Mouse (Mus musculus) G1E (cell line): Measurements from ENCODE around the gene Fam186b. TPM values are rescaled to one million over a fixed set of nuclear protein-coding genes. Genes with fewer than 3 reads are reported as not detected.

Experiments
- ATAC-seq: 2 replicates; pipeline ENCODE4 v1.8.0; 2016; ENCODE audit warnings: mild to moderate bottlenecking; ENCODE audit not compliant: insufficient number of reproducible peaks, poor library complexity, low FRiP score, severe bottlenecking; ENCODE audit errors: extremely low read depth
- DNase-seq: peaks from one replicate; pipeline ENCODE4 v3.0.0; 2012; ENCODE audit warnings: low spot score
- H3K27me3 ChIP-seq: 2 replicates; pipeline ENCODE4 v1.6.1; 2012; ENCODE audit warnings: mild to moderate bottlenecking, low read length, inconsistent platforms; ENCODE audit not compliant: insufficient read depth
- H3K36me3 ChIP-seq: replicated peaks from 2 replicates; pipeline ENCODE3; 2012; ENCODE audit warnings: mild to moderate bottlenecking, inconsistent platforms
- H3K4me1 ChIP-seq: 2 replicates; pipeline ENCODE4 v1.6.1; 2012; ENCODE audit warnings: low read depth, low read length, inconsistent platforms, mixed read lengths; ENCODE audit not compliant: insufficient read depth
- H3K4me3 ChIP-seq: 2 replicates; pipeline ENCODE4 v1.5.1; 2012; ENCODE audit warnings: low read depth, mild to moderate bottlenecking, inconsistent platforms, low read length, moderate library complexity, mixed read lengths
- H3K9me3 ChIP-seq: replicated peaks from 2 replicates; pipeline ENCODE4 v1.6.1; 2012; ENCODE audit warnings: inconsistent platforms
- CTCF ChIP-seq: IDR thresholded peaks from 2 replicates; pipeline ENCODE4 v1.5.1; 2012; ENCODE audit warnings: low read depth, low read length, inconsistent platforms, mixed read lengths
- GATA1 ChIP-seq: IDR thresholded peaks from 2 replicates; pipeline ENCODE4 v1.6.1; 2012; ENCODE audit warnings: borderline replicate concordance, low read length, inconsistent platforms, mixed read lengths
- GATA2 ChIP-seq: IDR thresholded peaks from 2 replicates; pipeline ENCODE4 v1.6.1; 2012; ENCODE audit warnings: low read depth, low read length, inconsistent platforms, borderline replicate concordance
- POLR2AphosphoS5 ChIP-seq: IDR thresholded peaks from 2 replicates; pipeline ENCODE4 v1.6.1; 2012; ENCODE audit warnings: low read depth, low read length, inconsistent platforms; ENCODE audit not compliant: insufficient replicate concordance
- TAL1 ChIP-seq: conservative IDR thresholded peaks from 2 replicates; pipeline ENCODE4 v1.6.1; 2012; ENCODE audit warnings: low read depth, low read length, inconsistent platforms, mixed read lengths
- polyA plus RNA-seq: library from polyadenylated mRNA; stranded (reverse); fragments of >175 nt; gene quantifications from 2 replicates; pipeline ENCODE4 v1.2.3, GENCODE M21; 2012
- total RNA-seq, 2 experiments: library from RNA; stranded (forward) in 1 of 2; stranded (reverse) in 1 of 2; fragments of 200-1000 nt in 1 of 2; fragments of >200 nt in 1 of 2; fragmentation: Nextera tagmentation in 1 of 2; gene quantifications; 2 replicates each; pipeline ENCODE4 v1.2.3; 2014 to 2017

Fam186b gene
- not detected in 2 replicates for total RNA-seq (2014; fragmentation: Nextera tagmentation)
- 0.12 TPM in 1 of 2 replicates, not detected in the other for total RNA-seq (2017)
- not detected in 2 replicates for polyA plus RNA-seq

DNA sequence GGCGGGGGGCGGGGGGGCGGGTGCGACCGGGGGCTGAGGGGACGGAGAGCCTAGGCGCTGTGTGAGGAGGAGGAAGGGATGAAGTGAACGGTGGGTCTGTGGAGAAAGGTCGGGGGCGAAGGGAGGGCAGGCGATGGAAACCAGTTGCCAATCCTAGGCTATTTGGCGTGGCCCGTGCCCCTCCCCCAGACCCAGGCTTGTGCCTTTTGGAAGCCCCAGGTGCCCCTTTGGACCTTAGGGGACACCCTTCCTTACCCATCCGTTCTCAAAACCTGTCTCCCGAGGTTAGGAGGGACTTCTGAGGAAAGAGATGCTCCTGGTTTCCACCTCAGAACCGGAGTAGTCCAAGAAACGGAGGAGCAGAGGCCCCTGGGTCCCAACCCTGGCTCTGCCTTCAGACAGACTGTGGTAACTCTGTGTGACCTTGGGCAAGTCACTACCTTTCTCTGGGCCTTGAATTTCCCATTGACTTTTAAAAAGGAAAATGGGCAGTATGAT is at the start of gene Fam186b:
Gene Fam186b, minus strand, starts transcription at position 405 of the 498 bp plus-strand sequence.
- no peak for TF ChIP-seq POLR2AphosphoS5
- no peak for TF ChIP-seq GATA1
- no peak for TF ChIP-seq GATA2
- TF ChIP-seq TAL1: no peak
- TF ChIP-seq CTCF: no peak
- Histone ChIP-seq H3K4me1 (peaks cover 29% of the 10 kb centered on the region), H3K27me3 (peaks cover 7% of the 10 kb centered on the region; the same call in 1 of the 2 replicates), H3K36me3 (peaks cover 6% of the 10 kb centered on the region), H3K4me3 (peak within 1 kb of the TSS; percentile 74), H3K9me3 (no peaks in the 10 kb centered on the region)
- no peak for ATAC-seq
- DNase-seq: no peak

DNA sequence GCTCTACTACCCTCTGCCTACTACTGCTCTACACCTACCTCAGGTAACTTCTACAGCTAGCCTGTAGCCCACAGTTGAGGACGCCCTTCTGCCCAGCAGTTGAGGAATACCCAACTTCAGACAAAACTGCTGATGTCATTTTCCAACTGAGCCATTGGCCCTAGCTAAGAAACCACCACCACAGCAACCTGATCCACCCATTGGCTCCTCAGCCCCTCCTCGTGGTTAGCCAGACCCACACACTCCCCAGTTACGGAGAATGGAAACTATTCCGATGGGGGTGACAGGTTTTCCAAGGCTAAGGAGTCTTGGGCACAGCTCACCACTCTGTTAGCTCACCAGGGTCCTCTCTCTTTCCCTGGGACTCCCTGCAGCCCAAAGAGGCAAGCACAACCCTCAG is 49.3 kb upstream of the Fam186b start:
- ATAC-seq: no peak
- DNase-seq: no peak
- Histone ChIP-seq H3K9me3 (no peaks in the 10 kb centered on the region), H3K4me1 (peaks cover 6% of the 10 kb centered on the region), H3K27me3 (peaks cover 53% of the 10 kb centered on the region), H3K4me3 (no peak overlapping the region), H3K36me3 (no peaks in the 10 kb centered on the region)
- no peak for TF ChIP-seq GATA1

- peaks cover 53% of the 10 kb centered on the region for H3K27me3 ChIP-seq
- no peak overlapping the region for H3K4me3 ChIP-seq
- H3K4me1 ChIP-seq: peaks cover 6% of the 10 kb centered on the region
- no peaks in the 10 kb centered on the region for H3K9me3 ChIP-seq
- no peaks in the 10 kb centered on the region for H3K36me3 ChIP-seq
- ATAC-seq (no peak), DNase-seq (no peak)
- TF ChIP-seq POLR2AphosphoS5 (no peak), GATA1 (no peak), CTCF (no peak), GATA2 (no peak), TAL1 (no peak)
Observed at GRCm38 (mm10) chr15:99344148-99344870, 48.6 kb upstream of the Fam186b start.

GRCm38 (mm10) chr15:99343414-99344147 is 47.9 kb upstream of the Fam186b start:
- Histone ChIP-seq H3K4me3 (no peak overlapping the region), H3K36me3 (no peaks in the 10 kb centered on the region), H3K27me3 (peaks cover 51% of the 10 kb centered on the region), H3K4me1 (peaks cover 8% of the 10 kb centered on the region), H3K9me3 (no peaks in the 10 kb centered on the region)
- DNase-seq (no peak), ATAC-seq (no peak)
- no peak for TF ChIP-seq GATA1
- no peak for TF ChIP-seq POLR2AphosphoS5
- no peak for TF ChIP-seq CTCF
- TF ChIP-seq GATA2: no peak

GRCm38 (mm10) chr15:99342194-99342981 is 46.7 kb upstream of the Fam186b start:
- Histone ChIP-seq H3K27me3 (peaks cover 54% of the 10 kb centered on the region), H3K4me3 (no peak overlapping the region)
- ATAC-seq: no peak

GRCm38 (mm10) chr15:99341102-99341501 is 45.4 kb upstream of the Fam186b start:
- peaks cover 8% of the 10 kb centered on the region for H3K4me1 ChIP-seq
- ATAC-seq (peak; percentile 52; the same call in 1 of the 2 replicates), DNase-seq (no peak)
- peaks cover 52% of the 10 kb centered on the region for H3K27me3 ChIP-seq
- no peaks in the 10 kb centered on the region for H3K9me3 ChIP-seq
- H3K36me3 ChIP-seq: no peaks in the 10 kb centered on the region
- H3K4me3 ChIP-seq: no peak overlapping the region
- TF ChIP-seq POLR2AphosphoS5 (no peak), GATA1 (no peak), TAL1 (no peak), CTCF (no peak), GATA2 (no peak)

More at GRCm38 (mm10) chr15:99342194-99342981, 46.7 kb upstream of the Fam186b start:
- DNase-seq: no peak
- no peaks in the 10 kb centered on the region for H3K9me3 ChIP-seq
- peaks cover 8% of the 10 kb centered on the region for H3K4me1 ChIP-seq
- TF ChIP-seq POLR2AphosphoS5: no peak
- no peak for TF ChIP-seq GATA2
- no peak for TF ChIP-seq CTCF
- H3K36me3 ChIP-seq: no peaks in the 10 kb centered on the region
